Mouse (Mus musculus) olfactory bulb, adult 2 months (tissue): ENCODE results near the gene Fgfr2. TPM values are rescaled to one million over a fixed set of nuclear protein-coding genes. Genes with fewer than 3 reads are reported as not detected.

Source experiments
- H3K27ac ChIP-seq: fragments of 200-500 bp; 2 replicates; pipeline ENCODE4 v1.5.1; 2012; ENCODE audit warnings: low read depth, low read length; ENCODE audit not compliant: insufficient read depth
- H3K4me1 ChIP-seq: fragments of 200-500 bp; 2 replicates; pipeline ENCODE4 v1.6.1; 2012; ENCODE audit warnings: low read length; ENCODE audit not compliant: control insufficient read depth, insufficient read depth
- H3K4me3 ChIP-seq: fragments of 200-500 bp; 2 replicates; pipeline ENCODE4 v1.5.1; 2012; ENCODE audit warnings: mild to moderate bottlenecking, low read depth, low read length, moderate library complexity; ENCODE audit not compliant: insufficient read depth
- CTCF ChIP-seq: fragments of 200-500 bp; IDR thresholded peaks from 2 replicates; pipeline ENCODE4 v1.5.1; 2012; ENCODE audit warnings: low read depth, mild to moderate bottlenecking, low read length, moderate library complexity; ENCODE audit not compliant: insufficient read depth
- POLR2A ChIP-seq: fragments of 200-500 bp; IDR thresholded peaks from 2 replicates; pipeline ENCODE4 v1.6.1; 2012; ENCODE audit warnings: mild to moderate bottlenecking, low read depth, low read length, moderate library complexity; ENCODE audit not compliant: insufficient read depth
- WGBS: fragments of 180-500 bp; shearing (Covaris S2); methylation state at CpG from one replicate; pipeline ENCODE4 v1.1.7; 2018; 5-methylcytosine and 5-hydroxymethylcytosine counted together
- polyA plus RNA-seq: library from polyadenylated mRNA; stranded (reverse); fragments of >200 nt; gene quantifications from 2 replicates; pipeline ENCODE4 v1.2.4, GENCODE M21; 2012; ENCODE audit warnings: low replicate concordance; ENCODE audit not compliant: missing spikeins, insufficient read depth, insufficient read length

The Fgfr2 gene
- polyA plus RNA-seq, 1 experiment = not detected

DNA sequence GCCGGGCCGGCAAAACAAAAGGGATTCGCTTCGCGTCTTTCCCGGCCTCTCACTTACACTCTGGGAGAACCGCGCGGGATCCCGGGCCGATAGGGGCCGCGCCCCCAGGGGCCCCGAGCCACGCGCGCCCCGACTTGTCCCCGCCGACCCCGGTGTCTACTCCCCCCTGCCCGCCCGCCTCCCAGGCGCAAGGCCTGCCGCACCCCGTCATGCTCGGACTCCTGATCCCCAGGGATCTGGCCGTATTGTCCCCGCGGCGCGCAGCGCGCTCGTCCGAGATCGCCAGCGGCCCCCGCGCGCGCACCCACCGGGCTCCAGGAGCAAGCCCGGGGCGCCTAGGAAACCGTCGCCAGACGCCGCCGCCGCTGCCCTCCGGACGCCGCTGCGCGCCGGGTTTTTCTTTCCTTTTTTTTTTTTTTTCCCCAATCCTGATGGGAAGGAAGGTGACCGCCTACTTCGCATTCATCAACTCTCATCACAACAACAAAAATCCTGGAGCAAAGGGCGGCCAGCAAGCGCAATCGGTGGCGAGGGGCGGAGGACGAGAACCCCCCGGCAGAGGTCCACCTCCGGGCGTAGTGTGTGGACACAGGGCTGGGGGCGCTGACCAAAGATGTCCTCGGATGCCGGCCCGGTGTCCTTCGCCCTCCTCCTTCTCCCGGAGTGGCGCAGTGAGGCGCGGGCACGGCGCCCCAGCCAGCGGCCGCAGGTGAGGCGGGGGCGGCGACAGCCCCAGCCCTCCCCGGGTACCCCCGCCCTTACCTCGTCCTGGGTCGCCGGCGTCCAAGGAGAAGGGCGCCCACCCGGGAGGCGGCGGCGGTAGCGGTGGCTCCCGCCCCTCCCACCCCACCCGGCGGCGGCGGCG lies 539 bp downstream of the Fgfr2 start:
- Histone ChIP-seq H3K4me1 (peaks cover 14% of the 10 kb centered on the region), H3K4me3 (peak overlapping the region; percentile 87), H3K27ac (peak overlapping the region; percentile 79)
- 0 out of 2 replicates have a peak, but pooled peaks have one; percentile 22 for TF ChIP-seq POLR2A
- no peak for TF ChIP-seq CTCF
- WGBS = under 1% methylated on average over 73 of the region's 102 CpGs

DNA sequence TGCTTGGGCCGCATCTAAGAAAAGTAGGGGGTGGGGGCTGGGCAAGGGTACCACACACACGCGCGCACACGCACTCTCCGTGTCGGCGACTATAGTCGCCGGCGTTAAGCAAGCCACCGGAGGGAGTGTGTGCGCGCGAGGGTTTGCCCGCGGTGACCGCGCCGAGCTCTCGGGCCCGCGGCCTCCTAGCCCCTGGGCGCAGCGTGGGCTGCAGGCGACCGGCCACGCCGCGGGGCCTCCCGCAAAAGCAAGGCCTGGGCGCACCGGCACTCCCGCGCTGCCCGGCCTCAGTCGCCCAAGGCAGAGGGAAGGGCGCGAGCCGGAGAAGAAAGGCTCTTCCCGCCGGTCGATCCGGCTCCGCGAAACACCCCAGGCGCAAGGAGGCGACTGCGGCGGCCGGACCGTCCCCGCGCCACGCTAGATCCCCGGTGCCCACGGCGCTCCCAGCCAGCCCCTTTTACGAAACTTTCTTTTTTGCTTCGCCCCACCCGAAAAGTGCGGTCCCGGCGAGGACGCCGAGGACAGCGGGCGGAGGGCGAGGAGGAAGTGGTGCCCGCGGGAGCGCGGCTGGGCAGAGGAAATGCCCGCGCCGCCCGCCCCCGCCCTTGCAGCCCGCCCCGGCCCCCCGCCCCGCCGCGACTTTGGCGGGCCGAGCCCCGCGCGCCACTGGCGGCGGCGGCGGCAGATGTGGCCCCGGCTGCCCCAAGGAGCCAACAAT lies 1.3 kb downstream of the Fgfr2 start:
- Histone ChIP-seq H3K4me3 (peak overlapping the region; percentile 87), H3K27ac (peak overlapping the region; percentile 64), H3K4me1 (peaks cover 14% of the 10 kb centered on the region)
- TF ChIP-seq CTCF (no peak), POLR2A (no peak)
- WGBS = under 1% methylated on average over 94 of the region's 94 CpGs

DNA sequence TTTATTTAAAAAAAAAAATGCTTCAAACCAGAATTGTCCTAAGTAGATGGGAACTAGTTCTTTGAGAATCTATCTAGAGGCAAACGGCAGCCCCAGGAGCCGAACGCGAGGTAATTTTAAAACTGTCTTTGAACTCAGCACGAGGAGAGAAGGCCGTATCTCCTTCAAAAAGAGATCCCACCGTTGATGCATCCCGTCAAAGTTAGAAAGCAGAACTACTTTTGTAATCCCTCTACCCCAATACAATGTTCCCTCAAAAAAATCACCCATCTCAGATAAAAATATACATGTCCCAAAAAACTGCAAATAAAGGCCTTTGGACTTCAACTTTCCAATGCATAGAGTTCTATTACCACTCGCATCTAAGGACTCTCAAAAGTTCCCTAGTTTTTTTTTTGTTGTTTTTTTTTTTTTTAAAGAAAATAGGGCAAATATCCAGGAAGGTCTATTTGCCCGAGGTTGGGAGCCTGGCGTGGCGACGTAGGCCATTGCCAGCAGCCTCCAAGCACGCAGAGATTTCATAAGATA lies 2.0 kb downstream of the Fgfr2 start:
- Histone ChIP-seq H3K4me1 (peaks cover 14% of the 10 kb centered on the region), H3K27ac (0 out of 2 replicates have a peak overlapping the region, but pooled peaks have one; percentile 64), H3K4me3 (peak overlapping the region; percentile 87)
- WGBS = 23% methylated on average over 14 of the region's 14 CpGs
- TF ChIP-seq POLR2A (no peak), CTCF (no peak)

DNA sequence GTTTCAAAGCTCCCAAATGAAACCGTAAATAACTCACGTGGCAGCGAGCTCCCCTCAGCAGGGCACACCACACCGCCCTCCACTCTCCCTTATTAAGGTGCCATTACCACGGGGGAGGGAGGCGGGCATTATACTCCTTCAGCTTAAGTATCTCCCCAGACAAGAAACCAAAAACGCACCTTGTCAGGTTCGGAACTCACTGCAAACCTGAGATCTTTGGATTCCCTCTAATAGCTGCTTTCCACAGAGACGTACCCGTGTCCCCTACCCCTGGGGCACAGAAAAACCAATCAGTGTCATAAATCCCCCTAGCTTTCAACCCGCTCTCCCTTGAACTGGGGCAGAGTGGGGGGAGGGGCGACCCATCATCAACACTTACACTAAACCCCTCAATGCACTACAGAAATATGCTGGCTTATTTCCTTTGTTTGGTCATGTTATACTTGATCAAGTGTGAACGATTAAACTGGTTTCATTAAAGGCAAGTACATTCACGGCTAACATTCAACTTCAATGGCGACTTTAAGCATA lies 2.9 kb downstream of the Fgfr2 start:
- no peak for TF ChIP-seq CTCF
- no peak for TF ChIP-seq POLR2A
- 35% methylated on average over 15 of the region's 15 CpGs for WGBS
- H3K4me3 ChIP-seq = no peak overlapping the region; the same call in 1 of the 2 replicates
- H3K4me1 ChIP-seq = peaks cover 20% of the 10 kb centered on the region
- no peak overlapping the region for H3K27ac ChIP-seq

DNA sequence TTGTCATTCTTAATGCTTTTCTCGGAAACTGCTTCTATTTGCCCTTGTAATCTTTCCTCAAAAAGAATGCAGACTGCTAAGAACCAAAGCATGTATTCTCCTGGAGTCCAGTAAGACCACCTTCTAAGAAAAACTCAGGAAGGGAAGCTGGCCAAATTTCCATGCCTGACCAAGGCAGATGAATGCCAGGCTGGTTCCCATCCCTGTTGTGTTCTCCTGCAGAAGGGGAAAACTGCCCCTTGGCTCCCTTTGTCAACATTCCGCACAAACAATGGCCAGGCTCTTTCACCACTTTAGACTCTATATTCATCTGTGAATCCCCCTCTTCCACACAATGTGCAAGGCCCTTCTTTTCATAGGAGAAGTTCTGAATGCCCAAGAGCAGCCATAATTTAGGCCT lies 5.3 kb downstream of the Fgfr2 start:
- H3K4me1 ChIP-seq = peaks cover 25% of the 10 kb centered on the region
- TF ChIP-seq CTCF (no peak), POLR2A (no peak)
- 55% methylated on average over 2 of the region's 2 CpGs for WGBS
- H3K27ac ChIP-seq = no peak overlapping the region
- no peak overlapping the region for H3K4me3 ChIP-seq

DNA sequence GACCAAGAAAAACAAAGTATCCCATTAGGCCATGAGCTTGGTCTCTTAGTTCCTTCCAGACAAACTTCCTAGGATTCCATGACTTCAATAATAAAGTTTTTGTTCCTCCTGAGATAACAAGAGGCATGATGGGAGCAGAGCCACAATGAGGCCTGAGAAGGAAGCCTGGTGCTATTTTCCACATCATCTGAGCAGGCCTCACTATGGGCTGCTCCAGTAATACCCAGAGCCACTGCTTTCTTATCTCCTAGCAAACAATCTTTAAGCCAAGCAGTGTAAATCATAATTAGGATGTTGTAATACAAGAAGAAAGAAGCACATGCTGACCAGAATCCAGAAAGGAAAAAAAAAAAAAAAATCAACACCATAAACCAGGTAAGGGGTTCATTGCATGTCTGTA lies 6.6 kb downstream of the Fgfr2 start:
- Histone ChIP-seq H3K4me3 (no peak overlapping the region), H3K4me1 (peaks cover 28% of the 10 kb centered on the region), H3K27ac (no peak overlapping the region)
- TF ChIP-seq CTCF (no peak), POLR2A (no peak)

DNA sequence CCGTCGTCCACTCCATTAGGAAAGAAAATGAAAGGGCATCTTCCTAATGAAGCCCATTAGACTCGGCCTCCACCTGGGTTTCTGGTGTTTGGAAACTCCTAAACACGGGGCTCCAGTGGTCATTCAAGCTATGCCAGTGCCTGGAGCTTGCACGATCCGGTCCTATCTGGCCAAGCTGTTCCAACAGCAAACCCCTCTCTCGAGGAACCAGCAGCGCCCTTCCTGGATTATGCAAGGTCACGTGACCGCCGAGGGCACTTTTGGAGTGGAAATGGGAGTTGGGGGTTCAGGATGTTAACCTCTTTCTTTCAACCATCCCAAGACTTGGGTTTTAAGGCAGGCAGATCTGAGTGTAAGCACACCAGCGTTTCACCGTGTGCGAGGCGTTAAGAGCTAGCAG lies 7.3 kb downstream of the Fgfr2 start:
- Histone ChIP-seq H3K27ac (no peak overlapping the region), H3K4me3 (peak overlapping the region; percentile 15; the same call in 1 of the 2 replicates), H3K4me1 (peaks cover 28% of the 10 kb centered on the region)
- WGBS = 22% methylated on average over 15 of the region's 15 CpGs
- TF ChIP-seq CTCF (no peak), POLR2A (no peak)

DNA sequence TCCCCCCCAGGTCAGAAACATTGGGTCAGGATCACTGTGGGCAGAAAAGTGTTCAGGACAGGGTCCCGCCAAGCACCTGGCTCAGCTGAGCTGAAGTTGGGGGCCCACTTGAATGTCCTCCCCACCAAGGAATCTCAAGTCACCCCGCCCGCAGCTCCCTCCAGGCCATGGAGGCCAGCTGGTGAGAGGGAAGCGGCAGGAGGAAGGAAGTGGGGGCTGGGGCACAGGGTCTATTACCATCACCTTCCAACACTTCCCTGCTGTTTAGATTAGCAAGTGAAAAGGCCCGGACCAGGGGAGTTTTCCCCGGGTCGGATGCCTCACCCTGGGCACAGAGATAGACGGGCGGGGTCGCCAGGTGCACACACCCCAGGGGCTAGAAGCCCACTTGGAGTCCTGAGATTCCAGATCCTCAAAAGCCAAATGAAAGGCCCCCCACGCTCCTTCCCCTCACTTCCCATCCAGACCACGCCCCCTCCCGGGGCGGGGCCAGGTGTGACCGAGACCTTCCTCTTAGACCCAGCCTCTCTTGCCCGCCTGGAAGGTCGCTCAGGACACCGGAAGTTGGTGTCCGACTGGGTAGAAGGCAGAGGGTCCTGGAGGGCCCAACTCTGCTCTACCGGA lies 8.2 kb downstream of the Fgfr2 start:
- Histone ChIP-seq H3K4me1 (peaks cover 27% of the 10 kb centered on the region), H3K27ac (no peak overlapping the region), H3K4me3 (no peak overlapping the region)
- 45% methylated on average over 20 of the region's 20 CpGs for WGBS
- TF ChIP-seq CTCF (no peak), POLR2A (no peak)
